Mouse (Mus musculus) retina, adult 2 months (tissue): ENCODE measurements around the gene Prmt1.
A peak's percentile ranks its signal among the peaks of the same experiment; 100 is the strongest.
"Not testable (repeated sequence)": the region's sequence is repeated elsewhere in the genome, so short reads cannot be mapped to it uniquely, and the experiment has no call there.

ENCODE experiments used
- DNase-seq: peaks from one replicate; pipeline ENCODE4 v3.0.0-alpha.2; 2012; ENCODE audit warnings: low read depth, low spot score

Gene Prmt1

DNA sequence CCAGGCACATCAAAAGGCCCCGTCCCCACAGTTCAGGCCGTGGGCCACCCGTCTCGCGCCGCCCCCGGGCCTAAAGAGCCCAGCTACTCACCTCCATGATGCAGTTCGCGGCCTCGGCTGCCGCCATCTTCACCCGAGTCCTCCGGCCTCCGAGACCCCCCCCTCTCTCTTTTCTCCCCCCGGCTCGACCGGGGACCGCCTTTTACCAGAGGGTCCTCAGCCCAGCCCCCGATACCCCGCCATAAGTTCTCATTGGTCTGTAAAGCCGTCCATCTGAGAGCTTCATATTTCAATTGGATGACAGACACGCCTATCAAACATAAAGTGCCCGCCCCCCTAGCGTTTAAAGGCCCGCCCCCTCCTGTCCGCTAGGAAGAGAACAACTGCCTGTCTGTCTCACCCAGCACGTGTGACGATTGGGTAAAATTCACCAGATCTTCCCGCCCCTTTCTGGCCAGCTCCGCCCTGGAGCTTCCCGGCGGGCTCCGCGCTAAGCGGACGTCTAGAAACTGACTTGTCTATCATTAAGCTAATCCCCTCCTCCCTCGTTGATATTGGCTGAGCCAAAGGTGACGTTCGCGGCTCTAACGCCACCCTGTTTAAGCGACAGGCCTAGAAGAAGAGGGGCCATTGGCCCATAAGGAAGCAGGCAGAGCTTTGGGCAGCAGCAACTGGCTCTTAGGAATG is at the start of gene Prmt1:
Gene Prmt1, minus strand, starts transcription at position 377 of the 687 bp plus-strand sequence.
- peak; percentile 98 for DNase-seq

DNA sequence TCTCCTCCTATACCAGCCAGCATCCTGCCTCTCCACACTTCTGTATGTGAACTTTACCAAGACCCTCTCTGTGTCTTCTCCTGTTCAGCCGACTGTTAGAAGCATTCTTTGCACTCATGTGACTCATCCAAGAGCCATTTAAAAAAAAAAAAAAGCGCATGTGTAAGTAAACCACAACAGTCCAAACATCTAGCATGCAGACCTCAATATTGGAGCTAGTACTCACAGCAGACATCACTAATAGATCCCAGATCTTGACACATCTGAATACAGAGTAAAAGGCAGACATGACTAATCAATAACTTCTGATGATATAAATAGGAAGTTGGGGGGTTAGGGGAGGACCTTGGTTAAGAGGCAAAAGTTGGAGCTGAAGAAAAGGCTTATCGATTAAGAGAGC is 49.3 kb upstream of the Prmt1 start:
- no peak for DNase-seq

DNA sequence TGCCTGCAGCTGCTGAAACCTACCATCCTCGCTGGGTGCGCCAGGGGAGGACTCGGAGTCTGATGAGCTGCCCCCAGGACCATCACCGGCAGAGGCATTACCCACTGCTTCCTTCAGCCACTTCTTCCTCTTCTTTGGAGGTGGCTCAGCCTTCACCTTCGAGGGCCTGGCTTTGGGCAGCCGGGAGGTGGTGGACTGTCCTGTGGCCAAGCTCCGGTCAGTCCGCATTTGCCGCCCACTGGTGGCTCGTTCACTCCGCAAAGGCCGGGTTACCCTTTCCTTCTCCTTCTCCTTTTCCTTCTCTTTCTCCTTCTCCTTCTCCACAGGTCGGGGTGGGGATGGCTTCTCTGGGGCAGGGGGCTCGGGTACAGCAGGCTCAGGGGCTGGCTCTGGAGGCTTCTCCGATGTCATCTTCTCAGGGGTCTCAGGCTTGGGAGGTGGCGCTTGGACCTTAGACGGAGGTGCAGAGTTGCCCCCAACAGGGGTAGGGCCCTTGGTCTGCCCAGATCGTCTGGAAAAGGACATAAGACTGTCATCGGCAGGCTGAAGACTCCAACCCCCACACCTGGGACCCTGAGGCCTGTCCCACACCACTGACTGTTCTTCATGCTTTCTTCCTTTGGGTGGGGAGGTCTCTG is 47.5 kb upstream of the Prmt1 start:
- no peak for DNase-seq

- DNase-seq = no peak
These were observed 44.5 kb upstream of the Prmt1 start for GRCm38 (mm10) chr7:45030857-45031256.

- no peak for DNase-seq
These were observed 43.6 kb upstream of the Prmt1 start for GRCm38 (mm10) chr7:45029995-45030394.

DNA sequence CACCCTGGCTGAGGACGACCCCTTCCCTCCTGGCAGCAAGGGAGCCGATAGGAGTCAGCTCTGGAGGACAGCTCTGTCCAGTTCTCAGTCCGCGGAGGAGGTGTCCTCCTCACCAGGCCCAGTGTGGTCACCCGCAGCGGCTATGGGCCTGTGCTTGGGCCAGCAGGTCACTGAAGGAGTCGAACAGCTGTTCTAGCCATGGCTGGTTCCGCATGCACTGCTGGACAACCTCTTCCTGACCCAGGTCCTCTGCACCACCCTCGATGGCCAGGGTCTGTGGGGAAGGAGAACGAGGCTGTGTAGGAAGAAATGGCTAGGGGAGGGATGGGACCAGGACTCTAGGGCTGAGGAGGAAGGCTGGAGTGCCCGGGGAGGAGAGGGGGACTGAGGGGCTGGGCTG is 42.0 kb upstream of the Prmt1 start:
- DNase-seq = no peak

DNA sequence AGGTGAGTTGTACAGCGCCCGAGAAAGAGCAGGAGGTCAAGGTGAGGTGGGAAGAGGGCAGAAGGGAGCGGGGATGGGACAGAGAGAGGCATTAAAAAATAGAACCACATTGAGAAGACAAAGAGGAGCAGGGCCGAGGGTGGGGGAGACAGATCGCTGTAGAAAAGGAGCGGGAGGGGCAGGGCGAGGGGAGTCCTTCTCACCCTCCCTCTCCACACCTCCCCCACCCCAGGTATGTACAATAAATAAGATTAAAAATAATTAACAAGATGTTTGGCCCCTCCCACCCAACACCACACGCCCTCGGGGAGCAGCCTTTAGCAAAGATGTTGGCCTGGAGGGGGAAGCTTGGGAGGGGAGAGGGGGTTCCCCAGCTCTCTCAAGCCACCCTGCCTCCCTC is 41.4 kb upstream of the Prmt1 start:
- no peak for DNase-seq

DNA sequence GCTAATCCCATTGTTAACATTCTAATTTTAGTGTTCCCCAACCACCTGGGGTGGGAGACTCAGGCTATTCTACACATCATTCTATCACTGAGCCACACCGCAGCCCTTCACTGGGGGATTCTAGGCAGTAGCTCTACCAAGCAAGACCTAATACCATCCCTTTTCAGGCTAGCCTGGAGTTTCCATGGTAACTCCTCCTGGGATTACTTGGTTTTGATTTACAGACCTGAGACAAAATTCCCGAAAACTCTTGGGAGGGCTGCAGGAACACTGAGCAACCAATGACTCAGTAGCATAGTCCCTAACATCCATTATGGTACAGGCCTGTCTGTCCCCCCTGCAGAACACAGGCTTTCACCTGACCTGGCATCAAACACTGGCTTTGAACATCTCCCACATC is 39.9 kb upstream of the Prmt1 start:
- no peak for DNase-seq

DNA sequence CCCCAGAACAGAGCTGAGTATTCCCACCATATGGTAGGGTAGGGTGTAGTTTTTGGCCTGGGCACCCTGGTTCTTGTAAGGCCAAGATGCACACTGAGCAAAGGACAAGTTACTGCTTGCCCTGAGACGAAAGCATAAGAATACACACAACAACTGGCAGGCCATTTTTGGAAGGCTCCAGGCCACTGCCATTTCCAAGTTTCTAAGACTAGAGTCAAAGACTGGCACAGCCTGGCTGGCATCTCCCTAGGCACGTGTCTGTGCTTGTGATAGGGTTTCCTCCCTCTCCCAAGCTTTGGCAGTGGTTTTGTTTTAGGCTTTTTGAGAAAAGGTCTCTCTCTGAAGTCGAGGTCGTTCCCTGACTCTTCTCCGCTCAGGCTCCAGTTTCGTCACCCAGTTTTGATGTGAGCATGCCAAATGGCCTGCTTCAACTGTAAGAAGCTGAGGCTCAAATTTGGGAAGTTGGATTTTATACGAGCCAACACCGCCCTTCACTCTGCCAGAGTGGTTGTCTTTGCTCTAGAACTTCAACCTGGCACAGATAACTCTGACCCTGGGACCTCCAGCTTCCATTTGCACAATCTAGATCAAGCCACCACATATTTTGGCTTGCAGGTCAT is 39.3 kb upstream of the Prmt1 start:
- DNase-seq = no peak

DNA sequence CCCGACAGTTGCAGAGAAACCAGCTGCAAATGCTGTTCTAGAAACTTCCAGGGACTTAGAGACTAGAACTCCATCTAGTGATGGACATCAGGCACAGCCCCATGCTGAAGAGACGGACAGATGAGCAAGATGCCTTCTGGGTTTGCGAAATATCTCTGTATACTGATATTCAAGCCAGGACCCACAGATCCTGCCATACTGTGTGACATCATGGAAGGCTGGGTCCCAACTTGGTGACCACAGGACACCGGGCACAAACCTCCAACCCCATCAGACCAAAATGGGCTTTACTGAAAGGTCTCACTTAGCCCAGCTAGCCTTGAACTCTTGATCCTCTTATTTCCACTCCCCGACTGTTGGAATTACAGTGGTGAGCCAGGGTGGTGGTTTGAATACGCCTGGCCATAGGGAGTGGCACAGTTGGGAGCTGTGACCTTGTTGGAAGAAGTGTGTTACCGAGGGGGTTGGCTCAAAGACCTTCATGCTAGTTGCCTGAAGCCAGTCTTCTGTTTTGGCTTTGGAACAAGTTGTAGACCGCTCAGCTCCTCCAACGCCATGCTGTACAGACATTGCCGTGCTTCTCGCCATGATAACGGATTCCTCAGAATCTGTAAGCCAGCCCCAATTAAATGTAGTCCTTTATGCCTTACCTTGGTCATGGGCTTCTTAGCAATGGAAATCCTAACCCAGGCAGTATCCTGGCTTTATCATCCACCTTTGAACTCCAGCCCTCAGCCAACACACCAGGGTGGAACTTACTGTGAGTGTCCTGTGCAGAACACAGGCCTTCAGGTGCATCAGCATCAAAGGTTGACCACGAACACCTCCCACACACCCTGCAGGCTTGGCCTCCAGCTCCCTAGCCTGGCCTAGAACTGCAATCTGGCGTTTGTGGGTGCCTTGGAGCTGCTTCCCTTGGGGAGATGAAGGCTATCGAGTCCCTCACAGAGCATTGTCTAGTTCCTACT is 38.2 kb upstream of the Prmt1 start:
- no peak for DNase-seq

- DNase-seq = not testable (repeated sequence)
These were observed 37.3 kb upstream of the Prmt1 start for GRCm38 (mm10) chr7:45023711-45024110.

GRCm38 (mm10) chr7:45020225-45020624 is 33.9 kb upstream of the Prmt1 start:
- no peak for DNase-seq

DNA sequence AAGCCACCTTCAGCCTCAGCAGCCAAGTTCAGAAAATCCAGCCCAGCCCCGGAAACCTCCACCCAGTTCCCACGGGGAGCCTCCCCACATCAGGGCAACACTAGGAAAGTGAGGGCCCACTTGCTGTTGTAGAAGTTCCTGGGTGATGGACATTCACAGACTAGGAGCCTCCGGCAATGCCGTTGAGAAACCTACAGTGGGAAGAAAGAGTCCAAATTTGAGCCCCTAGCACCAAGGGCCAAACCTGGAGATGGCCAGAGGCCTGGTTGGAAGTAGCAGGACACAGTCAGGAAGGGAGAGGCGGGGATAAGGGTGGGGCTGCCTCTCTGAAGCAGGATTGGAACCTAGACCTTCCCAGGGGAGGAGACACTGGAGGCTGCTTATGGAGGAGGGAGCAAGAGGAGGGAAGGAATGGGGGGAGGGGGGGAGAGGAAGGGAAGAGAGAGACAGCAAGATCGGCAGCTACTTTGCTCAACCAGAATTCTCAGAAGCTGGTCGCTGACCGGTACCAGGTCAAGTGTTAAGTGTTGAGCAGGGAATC is 32.7 kb upstream of the Prmt1 start:
- DNase-seq = no peak

- DNase-seq = peak; percentile 61
These were observed 31.1 kb upstream of the Prmt1 start, which contains the start of gene Rras for GRCm38 (mm10) chr7:45017242-45018061. Rras (plus strand) TSS chr7:45017961.

DNA sequence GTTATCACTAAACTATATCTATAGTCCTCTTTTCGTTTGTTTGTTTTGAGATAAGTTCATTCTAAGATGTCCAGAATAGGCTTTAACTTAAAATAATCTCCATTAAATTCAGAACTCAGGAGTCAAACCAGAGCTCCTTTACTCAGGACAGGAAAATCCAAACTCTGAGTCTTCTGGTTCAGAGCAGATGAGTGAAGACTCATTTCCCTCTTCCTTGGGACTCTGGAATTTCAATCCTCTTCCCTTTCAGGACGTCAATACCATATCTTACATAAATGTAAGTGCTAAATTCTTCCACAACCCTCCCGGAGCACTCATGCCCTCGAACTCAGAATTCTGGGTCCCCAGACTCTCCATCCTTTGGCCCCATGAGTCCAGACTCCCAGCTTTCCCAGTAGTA is 30.4 kb upstream of the Prmt1 start:
- DNase-seq = no peak

- peak; percentile 99 for DNase-seq
These were observed 29.7 kb upstream of the Prmt1 start, which contains the start of gene Scaf1 for GRCm38 (mm10) chr7:45015957-45016612. Scaf1 (minus strand) TSS chr7:45016363.

- no peak for DNase-seq
These were observed 29.1 kb upstream of the Prmt1 start for GRCm38 (mm10) chr7:45015344-45015956.

GRCm38 (mm10) chr7:45014096-45014451 is 27.7 kb upstream of the Prmt1 start:
- no peak for DNase-seq

- no peak for DNase-seq
These were observed 27.2 kb upstream of the Prmt1 start for GRCm38 (mm10) chr7:45013366-45014095.
